Mouse (Mus musculus): Measurements from ENCODE around the gene Dnah11. TPM values are rescaled to one million over a fixed set of nuclear protein-coding genes. Genes with fewer than 3 reads are reported as not detected.

The Dnah11 gene
- 1 to 10 TPM in 1 of 2 experiments, under 1 TPM in 1; 0.63 to 1.2 TPM for total RNA-seq (2021)

DNA sequence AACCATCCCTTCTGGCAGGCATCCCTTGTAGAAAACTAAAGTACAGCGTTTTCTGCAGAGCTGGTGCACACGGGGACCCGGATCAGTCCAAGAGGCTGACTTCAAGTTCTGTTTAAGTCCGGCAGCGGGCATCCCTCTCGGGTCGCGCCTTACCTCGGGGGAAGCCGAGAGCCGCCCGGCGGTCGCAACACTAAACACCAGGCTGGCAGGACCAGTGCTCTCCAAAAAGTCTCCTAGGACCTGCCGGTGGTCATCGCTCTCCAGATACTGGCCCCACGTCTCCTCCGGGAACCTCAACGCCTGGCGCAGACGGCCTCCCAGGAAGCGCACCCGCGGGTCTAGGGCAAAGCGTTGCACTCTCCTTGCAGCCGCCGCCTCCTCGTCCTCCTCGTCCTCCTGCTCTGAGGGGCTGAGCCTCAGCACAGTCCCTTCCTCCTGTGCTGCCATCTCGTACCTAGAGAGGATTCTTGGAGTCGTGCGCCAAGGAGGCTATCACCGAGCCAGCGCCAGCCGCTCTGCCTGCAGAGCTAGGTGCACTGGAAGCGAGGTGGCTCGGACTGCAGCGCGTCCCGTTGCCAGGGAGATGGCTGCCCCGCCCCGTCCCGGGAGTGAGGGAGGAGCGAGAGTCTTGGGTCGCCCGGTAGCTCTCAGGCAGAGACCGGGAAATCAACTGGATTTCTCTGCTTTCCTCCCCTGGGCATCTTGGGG lies at the start of gene Dnah11:
Dnah11 (minus strand) TSS at position 658 of the 708 bp plus-strand sequence.
- DNase-seq (ENCODE audit: extremely low spot score in 1 of 2, low spot score in 2 of 2): peak; percentile 8 to 72
- intact Hi-C loops (cut with DNase I): no loop called here

DNA sequence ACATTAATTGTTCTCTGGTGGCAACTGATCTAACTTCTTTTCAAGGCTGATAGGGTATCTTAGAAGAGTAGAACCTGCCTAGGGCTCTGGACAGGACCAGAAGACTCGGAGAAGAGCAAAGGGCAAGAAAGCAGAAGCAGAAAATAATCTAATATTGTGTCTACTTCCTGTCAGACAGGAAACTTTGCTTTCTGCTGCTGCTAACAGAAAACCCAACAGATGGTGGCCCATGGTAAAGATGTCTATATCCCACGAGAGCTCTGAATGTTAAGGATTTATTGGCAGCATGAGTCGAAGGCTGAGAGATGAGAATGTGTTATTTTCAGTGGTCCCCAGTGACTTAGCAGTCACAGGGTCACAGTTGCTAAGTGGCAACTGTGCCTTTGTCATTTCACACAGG lies 22.3 kb upstream of the Dnah11 start:
- DNase-seq (ENCODE audit: extremely low spot score in 1 of 2, low spot score in 2 of 2): no peak
- intact Hi-C loops (cut with DNase I): no loop called here

DNA sequence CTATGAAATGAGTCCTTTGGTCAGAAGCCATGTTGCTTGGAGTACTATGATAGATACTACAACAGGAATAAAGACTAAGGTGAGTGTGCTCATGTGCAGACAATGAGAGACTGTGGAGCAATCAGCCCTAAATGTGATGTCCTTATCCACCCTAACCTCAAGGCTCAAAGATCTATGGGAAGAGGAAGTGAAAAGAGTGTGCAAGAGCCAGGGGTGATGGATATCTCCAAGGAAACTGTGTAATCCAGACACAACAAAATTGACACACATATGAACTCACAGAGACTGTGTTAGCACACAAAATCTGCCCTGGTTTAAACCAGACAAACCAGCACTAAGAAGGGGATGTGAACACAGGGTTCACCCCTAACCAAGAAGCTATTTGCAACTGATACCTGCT lies 21.2 kb upstream of the Dnah11 start:
- intact Hi-C loops (cut with DNase I): no loop called here
- no peak for DNase-seq (ENCODE audit: extremely low spot score in 1 of 2, low spot score in 2 of 2)

DNA sequence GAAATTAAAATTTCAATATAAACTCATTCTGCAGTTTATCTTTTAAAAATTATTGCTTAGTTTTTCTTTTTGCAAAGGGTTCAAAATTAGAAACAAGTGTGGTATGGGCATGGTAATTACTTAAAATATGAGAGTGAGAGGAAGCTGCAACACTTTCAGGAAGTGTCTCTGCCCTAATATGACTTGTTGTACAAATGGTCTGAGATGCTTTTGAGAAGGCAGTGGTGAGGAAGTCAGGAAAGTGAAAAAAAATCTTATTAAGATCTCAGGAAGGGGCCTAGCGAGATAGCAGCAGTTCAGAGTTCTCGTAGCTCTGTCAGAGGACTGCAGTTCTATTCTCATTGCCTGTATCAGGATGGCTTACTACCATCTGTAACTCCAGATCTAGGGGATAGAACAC lies 13.3 kb upstream of the Dnah11 start:
- intact Hi-C loops (cut with DNase I): no loop called here
- no peak for DNase-seq (ENCODE audit: extremely low spot score in 1 of 2, low spot score in 2 of 2)

DNA sequence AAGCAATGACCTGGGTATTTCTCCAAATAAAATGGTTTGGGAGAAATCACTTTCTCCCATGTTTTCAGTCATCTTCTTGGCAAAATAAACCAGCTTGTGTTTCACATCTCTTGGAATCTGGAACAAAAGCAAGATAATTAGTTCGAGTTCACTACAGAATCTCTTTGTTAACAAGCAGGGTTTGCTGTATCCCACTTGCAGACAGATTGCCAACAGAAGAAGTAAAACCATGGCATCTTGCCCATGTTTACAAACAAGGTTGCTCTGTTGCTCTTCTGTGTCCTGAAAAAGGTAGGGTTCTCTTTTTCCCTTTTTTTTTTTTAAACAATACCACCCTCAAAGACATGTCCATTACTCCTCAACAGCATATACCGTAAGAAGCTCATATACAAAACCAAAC lies 2.3 kb downstream of the Dnah11 start:
- intact Hi-C loops (cut with DNase I): no loop called here
- no peak for DNase-seq (ENCODE audit: extremely low spot score in 1 of 2, low spot score in 2 of 2)

DNA sequence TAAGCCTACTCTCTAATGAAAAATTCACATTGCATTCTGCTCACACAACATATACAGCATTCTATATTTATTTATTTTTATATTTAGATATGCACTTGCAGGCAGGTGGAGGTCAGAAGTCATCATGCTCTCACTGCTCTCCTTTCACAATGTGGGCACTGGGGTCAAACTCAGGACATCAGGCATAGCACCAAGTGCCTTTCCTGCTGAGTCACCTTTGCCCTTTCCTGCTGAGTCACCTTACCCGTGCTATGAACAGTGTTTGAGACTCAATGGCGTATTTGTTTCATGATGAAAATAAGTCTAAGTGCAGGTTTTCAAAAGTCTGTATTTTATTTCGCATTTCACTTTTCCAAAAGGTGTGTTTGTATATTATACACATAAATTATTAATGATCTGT lies 9.3 kb downstream of the Dnah11 start:
- intact Hi-C loops (cut with DNase I): no loop called here
- DNase-seq (ENCODE audit: extremely low spot score in 1 of 2, low spot score in 2 of 2): no peak

DNA sequence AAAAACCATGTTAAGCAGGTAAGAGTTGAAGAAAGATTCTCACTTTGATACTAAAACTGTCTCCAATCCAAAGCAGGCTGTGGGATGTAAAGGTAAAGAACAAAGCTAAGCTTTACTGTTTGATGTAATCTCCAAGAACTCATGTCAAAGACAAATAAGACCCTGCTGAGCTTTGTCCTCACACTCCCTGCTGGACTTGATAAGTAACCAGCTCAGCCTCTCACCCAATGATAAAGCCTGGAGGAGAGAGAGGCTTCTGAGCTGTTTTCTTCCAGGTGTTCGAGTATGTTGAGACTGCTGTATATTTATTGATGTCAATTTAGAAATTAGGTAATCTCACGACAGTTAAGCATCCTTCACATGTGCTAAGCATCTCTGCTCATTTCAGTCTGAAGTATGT lies 11.2 kb downstream of the Dnah11 start:
- no peak for DNase-seq (ENCODE audit: extremely low spot score in 1 of 2, low spot score in 2 of 2)

DNA sequence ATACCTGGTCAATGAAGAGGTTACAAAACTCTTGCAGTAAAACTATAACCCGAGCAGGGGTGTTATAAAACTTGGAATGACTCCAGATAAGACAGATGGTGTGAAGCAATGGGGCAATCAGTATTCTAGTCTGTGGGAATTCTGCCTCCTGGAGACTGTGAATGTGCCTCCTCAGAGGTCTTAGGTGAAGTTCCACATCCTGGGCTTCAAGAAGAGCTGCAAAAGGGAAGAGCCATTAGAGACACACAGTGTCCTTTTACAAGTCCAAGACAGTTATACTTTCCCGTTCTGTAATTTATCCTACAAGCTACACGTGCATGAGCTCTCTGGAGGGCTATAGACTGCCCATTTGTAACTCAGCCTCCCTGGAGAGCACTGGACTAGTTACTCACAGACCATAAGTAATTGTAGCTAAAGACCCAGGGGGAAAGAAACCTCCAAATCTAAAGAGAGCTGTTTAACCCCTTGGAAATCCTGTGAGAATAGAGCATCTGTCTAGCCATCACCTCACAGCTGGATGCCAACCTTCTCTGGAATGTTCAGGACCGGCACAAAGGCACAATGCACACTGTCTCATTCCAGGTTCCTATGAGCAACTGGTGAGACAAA lies 11.9 kb downstream of the Dnah11 start:
- no peak for DNase-seq (ENCODE audit: extremely low spot score in 1 of 2, low spot score in 2 of 2)

More for the DNA sequence above, 11.2 kb downstream of the Dnah11 start:
- intact Hi-C loops (cut with DNase I): no loop called here

DNA sequence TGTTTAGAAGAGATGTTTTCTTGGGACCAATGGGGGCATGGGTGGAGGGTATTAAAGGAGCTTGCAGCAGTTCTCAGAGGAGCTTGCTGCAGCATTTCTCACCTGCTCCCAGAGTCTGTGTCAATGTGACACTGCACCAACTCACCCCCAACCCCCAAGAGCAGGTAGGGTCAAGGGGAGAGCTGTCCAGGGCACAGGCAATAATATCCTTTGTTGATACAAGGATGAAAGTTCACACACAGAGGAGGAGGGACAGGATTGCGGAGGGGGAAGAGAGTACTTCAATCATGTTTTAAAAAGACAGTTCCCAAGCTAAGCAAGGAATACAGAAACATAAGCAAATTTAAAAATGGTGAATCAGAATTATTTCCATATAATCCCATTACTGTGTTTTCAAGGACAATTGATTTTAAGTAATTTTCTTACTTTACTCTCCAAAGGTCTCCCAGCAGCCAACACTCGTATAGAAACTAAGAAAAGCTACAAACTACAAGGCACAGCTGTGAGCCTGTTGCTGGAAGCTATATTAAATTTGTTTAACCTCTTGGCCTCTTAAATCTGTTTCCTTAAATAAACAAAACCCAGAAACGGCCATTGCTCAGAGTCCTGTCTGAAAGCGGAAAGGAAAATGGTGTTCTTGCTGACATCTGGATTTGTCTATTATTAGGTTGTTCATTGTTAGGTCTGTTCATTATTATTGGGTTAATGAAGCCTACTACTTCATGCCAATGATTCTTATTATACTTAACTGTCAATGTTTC lies 12.5 kb downstream of the Dnah11 start:
- no peak for DNase-seq (ENCODE audit: extremely low spot score in 1 of 2, low spot score in 2 of 2)
- intact Hi-C loops (cut with DNase I): no loop called here

More for the DNA sequence above, 11.9 kb downstream of the Dnah11 start:
- intact Hi-C loops (cut with DNase I): no loop called here

DNA sequence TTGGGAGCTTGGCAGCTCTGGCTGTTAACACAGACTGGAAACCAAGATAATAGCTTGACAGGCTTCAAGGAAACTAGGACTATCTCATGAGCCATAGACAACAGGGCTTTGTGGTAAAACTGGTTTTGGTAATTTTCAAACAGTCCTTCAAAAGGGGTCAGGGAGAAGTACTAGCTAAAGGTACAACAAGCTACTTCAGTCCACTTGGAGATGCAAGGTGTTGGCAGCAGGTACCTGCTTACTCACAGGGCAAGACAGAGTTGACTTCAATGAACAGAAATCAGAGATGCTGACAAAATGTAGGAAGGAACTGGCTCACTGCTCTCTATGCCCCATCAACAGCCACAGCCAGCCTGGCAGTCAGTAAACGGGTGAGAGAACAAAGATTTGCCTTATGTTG lies 14.1 kb downstream of the Dnah11 start:
- intact Hi-C loops (cut with DNase I): no loop called here
- DNase-seq (ENCODE audit: extremely low spot score in 1 of 2, low spot score in 2 of 2): no peak

DNA sequence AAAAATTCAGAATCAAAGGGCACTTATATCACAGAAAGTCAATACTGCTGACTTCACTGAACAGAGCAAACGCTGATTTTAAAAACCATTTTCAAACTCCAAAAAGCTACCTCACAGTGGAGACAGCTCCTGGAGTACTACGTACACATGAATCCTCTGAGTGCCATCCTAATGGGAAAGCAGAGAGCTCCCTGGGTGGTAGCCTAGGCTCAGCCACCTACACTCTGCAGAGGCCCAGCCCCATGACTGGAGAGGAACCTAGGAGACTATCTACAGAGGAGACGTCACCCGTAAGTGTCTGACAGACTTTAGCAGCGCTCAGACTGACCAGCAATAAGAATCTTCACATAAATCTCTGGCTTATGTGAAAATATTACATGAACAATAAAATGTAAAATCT lies 21.1 kb downstream of the Dnah11 start:
- intact Hi-C loops (cut with DNase I): no loop called here
- no peak for DNase-seq (ENCODE audit: extremely low spot score in 1 of 2, low spot score in 2 of 2)

DNA sequence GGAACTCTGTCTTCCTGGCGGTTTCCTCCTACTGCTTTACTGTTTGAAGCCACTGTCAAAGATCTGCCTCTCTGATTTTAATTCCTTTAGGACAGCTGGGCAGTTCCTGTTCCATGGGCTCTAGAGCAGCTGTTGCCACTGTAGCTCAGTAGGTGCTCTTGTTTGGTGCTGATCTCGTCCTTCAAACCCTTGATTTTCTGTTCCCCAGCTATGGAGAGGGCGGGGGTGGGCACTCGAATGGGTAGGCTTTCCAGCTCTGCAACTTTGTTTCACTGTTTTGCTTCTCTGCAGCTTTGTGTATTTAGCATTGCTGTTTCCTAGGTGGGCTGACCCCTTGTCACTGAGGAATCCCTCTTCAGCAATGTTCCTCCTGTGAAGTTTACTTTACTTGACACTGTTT lies 34.1 kb downstream of the Dnah11 start:
- intact Hi-C loops (cut with DNase I): no loop called here
- DNase-seq (ENCODE audit: extremely low spot score in 1 of 2, low spot score in 2 of 2): no peak

DNA sequence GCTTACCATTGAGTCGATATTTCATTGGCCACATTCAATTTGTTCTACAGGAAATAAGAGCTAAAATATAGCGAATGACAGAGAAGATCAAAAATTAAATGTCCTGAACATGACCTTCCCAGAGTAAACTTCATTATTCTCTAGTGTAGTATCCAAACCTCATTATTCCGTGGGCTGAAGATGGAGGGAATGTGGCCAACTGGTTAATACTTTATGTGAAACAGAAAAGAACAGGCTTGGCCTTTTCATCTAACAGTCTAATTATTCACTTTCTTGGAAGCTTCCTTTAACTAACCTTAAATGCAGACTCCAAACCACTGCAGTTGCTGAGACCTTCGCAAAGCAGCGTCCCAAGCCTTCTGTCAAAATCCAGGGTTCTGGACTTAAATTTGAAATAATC lies 41.9 kb downstream of the Dnah11 start:
- no peak for DNase-seq (ENCODE audit: extremely low spot score in 1 of 2, low spot score in 2 of 2)
- intact Hi-C loops (cut with DNase I): no loop called here

DNA sequence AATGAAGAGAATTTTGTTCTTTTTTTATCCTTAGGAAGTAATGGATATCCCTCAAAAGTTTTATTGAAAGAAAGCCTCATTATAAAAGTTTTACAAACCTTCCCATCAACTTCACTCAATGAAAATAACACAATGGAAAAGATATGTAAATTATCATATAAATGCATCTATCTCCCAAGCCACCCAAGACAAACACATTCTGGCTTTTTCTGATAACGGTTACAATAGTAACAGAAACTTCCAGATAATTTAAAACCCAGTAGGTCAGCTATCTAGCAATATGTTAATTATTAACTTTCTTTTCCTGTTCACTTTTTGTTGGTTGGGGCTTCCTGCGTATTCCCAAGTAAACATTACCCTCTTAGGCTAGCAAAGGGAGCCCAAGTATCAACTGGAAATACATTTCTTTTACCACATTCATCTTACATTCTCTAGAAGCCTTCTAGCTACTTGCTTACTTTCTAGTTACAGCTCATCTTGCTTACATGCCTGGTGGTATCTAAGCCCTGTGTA lies 51.3 kb downstream of the Dnah11 start:
- no peak for DNase-seq (ENCODE audit: extremely low spot score in 1 of 2, low spot score in 2 of 2)
- intact Hi-C loops (cut with DNase I): no loop called here

DNA sequence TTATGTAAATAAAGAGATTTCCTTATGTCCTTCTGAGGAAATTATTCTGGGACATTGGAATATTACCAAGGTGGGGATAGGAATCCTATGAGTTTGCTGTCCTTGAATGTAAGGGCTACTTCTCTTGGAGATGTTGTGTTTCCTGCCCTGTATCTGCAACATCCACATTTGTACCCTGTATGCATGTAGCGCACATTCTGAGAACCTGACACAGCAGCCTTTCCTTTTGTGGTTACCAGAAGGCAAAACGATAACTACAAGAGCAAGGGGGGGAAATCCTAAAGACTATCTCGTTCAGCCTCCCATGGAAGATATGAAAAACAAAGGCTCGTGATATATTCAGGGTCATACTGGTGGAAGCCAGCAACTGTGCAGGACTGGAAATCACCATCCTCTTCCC lies 70.7 kb downstream of the Dnah11 start:
- DNase-seq (ENCODE audit: extremely low spot score in 1 of 2, low spot score in 2 of 2): no peak
- intact Hi-C loops (cut with DNase I): no loop called here

DNA sequence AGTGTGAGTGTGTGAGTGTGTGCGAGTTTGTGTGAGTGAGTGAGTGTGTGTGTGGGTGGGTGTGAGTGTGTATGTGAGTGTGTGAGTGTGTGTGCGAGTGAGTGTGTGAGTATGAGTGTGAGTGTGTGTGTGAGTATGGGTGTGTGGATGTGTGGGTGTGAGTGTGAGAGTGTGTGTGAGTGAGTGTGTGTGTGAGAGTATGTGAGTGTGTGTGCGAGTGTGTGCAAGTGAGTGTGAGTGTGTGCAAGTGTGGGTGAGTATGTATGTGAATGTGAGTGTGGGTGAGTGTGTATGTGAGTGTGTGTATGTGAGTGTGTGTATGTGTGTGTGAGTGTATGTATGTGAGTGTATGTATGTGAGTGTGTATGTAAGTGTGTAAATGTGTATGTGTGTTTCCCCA lies 79.2 kb downstream of the Dnah11 start:
- DNase-seq (ENCODE audit: extremely low spot score in 1 of 2, low spot score in 2 of 2): no peak
- intact Hi-C loops (cut with DNase I): no loop called here

DNA sequence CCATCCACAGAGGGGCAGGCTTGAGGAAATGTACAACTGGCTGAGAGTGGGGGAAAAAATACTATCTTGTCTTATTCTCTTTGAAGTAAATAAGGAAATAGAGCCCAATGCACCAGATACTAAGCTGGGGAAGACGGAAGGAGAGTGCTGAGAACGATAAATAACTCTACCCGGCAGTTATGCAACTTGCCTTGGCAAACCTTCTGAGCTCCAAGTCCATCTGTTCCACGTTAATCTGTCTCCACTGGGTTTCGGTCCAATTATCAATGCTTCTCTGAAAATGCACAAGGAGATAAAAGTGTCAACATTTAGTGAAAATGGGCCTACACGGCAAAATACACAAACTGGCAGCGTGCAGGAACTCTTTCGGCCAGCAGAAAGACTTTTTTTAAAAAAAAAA lies 86.2 kb downstream of the Dnah11 start:
- peak in 1 of 2 experiments; percentile 15 for DNase-seq (ENCODE audit: extremely low spot score in 1 of 2, low spot score in 2 of 2)
- intact Hi-C loops (cut with DNase I): no loop called here

DNA sequence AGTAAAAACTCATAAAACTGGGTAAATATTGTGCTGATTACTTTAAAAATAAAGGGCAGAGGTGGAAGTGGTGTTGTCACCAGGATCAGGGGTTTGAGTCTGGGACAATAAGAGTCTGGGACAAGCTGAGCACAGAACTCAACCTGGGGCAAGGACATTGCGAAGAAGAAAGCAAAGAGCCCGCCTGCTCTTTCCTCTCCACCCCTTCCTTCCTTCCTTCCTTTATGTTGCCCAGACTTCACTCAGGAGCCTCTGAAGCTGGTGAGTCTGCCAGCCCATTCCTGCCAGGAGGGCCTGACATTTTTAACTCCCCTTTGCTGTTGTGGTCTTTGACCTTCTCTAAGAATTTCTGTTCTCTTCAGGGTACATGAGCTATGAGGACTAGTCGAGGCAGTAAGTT lies 86.9 kb downstream of the Dnah11 start:
- intact Hi-C loops (cut with DNase I): no loop called here
- DNase-seq (ENCODE audit: extremely low spot score in 1 of 2, low spot score in 2 of 2): no peak

DNA sequence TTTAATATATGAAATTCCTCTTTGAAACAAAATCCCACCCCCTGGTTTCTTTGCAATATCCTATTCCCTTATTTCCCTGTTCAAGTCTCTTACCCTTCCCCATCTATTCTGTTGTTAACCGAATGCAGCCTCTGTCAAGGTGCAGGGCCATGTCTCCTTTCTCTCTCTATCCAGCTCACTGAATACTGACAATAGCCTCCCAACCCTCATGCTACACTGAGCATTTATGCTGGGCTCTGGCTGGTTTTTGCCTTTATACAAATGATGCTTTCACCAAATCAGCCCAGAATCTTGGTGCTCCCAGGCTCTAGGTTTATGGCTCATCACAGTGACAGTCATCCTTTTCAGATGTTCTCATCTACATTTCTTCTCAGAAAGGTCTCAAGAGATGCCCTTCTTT lies 91.1 kb downstream of the Dnah11 start:
- DNase-seq (ENCODE audit: extremely low spot score in 1 of 2, low spot score in 2 of 2): no peak
- intact Hi-C loops (cut with DNase I): no loop called here

DNA sequence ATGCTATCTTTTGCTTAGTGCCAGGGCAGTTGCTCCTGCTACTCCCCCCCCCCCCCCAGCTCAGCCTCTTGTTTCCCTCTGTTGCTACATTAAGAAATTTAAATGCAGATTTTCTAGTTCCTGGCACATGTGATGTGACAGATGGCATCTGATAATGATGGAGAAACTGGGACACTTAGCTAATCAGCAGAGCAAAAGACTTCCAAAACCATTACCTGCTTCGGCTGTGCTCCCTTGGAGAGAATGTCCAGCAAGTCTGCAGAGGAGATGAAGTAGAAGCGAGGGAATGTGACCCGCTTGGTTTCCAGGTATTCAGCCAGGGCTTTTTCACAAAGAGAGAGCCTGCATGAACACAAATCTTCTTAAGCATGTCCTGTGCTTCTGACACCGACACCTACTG lies 94.3 kb downstream of the Dnah11 start:
- no peak for DNase-seq (ENCODE audit: extremely low spot score in 1 of 2, low spot score in 2 of 2)
- intact Hi-C loops (cut with DNase I): no loop called here

All from left cerebral cortex, postnatal 10 days (tissue).